Mouse (Mus musculus) brain, embryonic 18.5 days (tissue): Measurements from ENCODE around the gene Nop10.

Experiments
- DNase-seq: peaks from one replicate; pipeline ENCODE4 v3.0.0-alpha.2; 2012; ENCODE audit warnings: low read depth, low spot score

Gene Nop10

GRCm38 (mm10) chr2:112261748-112262653 is at the start of gene Nop10:
Gene Nop10, plus strand, starts transcription at chr2:112261926.
- DNase-seq = peak; percentile 71

- DNase-seq = peak; percentile 12
Measured at GRCm38 (mm10) chr2:112215977-112216376, 45.7 kb upstream of the Nop10 start.

GRCm38 (mm10) chr2:112217614-112218013 is 44.1 kb upstream of the Nop10 start:
- no peak for DNase-seq

GRCm38 (mm10) chr2:112220880-112221279 is 40.8 kb upstream of the Nop10 start:
- DNase-seq = no peak

- no peak for DNase-seq
Measured at GRCm38 (mm10) chr2:112222607-112223006, 39.1 kb upstream of the Nop10 start.

GRCm38 (mm10) chr2:112224356-112224755 is 37.4 kb upstream of the Nop10 start:
- no peak for DNase-seq

- DNase-seq = no peak
Measured at GRCm38 (mm10) chr2:112232623-112233022, 29.1 kb upstream of the Nop10 start.

GRCm38 (mm10) chr2:112236620-112237019 is 25.1 kb upstream of the Nop10 start:
- DNase-seq = no peak

- no peak for DNase-seq
Measured at GRCm38 (mm10) chr2:112238006-112238405, 23.7 kb upstream of the Nop10 start.

GRCm38 (mm10) chr2:112239212-112239934 is 22.4 kb upstream of the Nop10 start, which contains the start of gene Lpcat4:
Gene Lpcat4, plus strand, starts transcription at chr2:112239468.
- DNase-seq = peak; percentile 54

- peak; percentile 28 for DNase-seq
Measured at GRCm38 (mm10) chr2:112239935-112240721, 21.6 kb upstream of the Nop10 start.

GRCm38 (mm10) chr2:112241787-112242186 is 19.9 kb upstream of the Nop10 start:
- no peak for DNase-seq

GRCm38 (mm10) chr2:112245307-112245706 is 16.4 kb upstream of the Nop10 start:
- DNase-seq = no peak

- DNase-seq = no peak
Measured at GRCm38 (mm10) chr2:112246193-112246592, 15.5 kb upstream of the Nop10 start.

- no peak for DNase-seq
Measured at GRCm38 (mm10) chr2:112247323-112247722, 14.4 kb upstream of the Nop10 start.

- DNase-seq = no peak
Measured at GRCm38 (mm10) chr2:112249780-112250453, 11.8 kb upstream of the Nop10 start.

- DNase-seq = no peak
Measured at GRCm38 (mm10) chr2:112254675-112255515, 6.8 kb upstream of the Nop10 start.

GRCm38 (mm10) chr2:112259241-112259962 is 2.3 kb upstream of the Nop10 start, which contains the start of gene Nutm1:
Gene Nutm1, minus strand, starts transcription at chr2:112259291.
- DNase-seq = no peak

- no peak for DNase-seq
Measured at GRCm38 (mm10) chr2:112262779-112263295, 1.1 kb downstream of the Nop10 start.
